Mouse (Mus musculus) ES-Bruce4 (cell line): Measurements from ENCODE around the gene Fndc3b. TPM values are rescaled to one million over a fixed set of nuclear protein-coding genes. Genes with fewer than 3 reads are reported as not detected.

Experiments used
- H3K27ac ChIP-seq: 2 replicates; pipeline ENCODE4 v1.5.1; 2012; ENCODE audit warnings: low read length, inconsistent platforms; ENCODE audit not compliant: insufficient read depth
- H3K27me3 ChIP-seq: 2 replicates; pipeline ENCODE4 v1.6.1; 2012; ENCODE audit warnings: mild to moderate bottlenecking, low read length, inconsistent platforms; ENCODE audit not compliant: control insufficient read depth, poor library complexity, insufficient read depth, severe bottlenecking
- H3K36me3 ChIP-seq: 2 replicates; pipeline ENCODE4 v1.6.1; 2012; ENCODE audit warnings: inconsistent platforms, mild to moderate bottlenecking, low read length, moderate library complexity; ENCODE audit not compliant: control insufficient read depth, poor library complexity, insufficient read depth, severe bottlenecking
- H3K4me1 ChIP-seq: one replicate; pipeline ENCODE4 v1.8.1; 2011; ENCODE audit warnings: low read length; ENCODE audit not compliant: control insufficient read depth, insufficient read depth
- H3K4me3 ChIP-seq: 2 replicates; pipeline ENCODE4 v1.5.1; 2011; ENCODE audit warnings: low read depth, mild to moderate bottlenecking, low read length
- H3K9ac ChIP-seq: 2 replicates; pipeline ENCODE4 v1.6.1; 2012; ENCODE audit warnings: low read depth, mild to moderate bottlenecking, inconsistent platforms; ENCODE audit not compliant: poor library complexity, severe bottlenecking
- H3K9me3 ChIP-seq: replicated peaks from 2 replicates; pipeline ENCODE4 v1.6.1; 2012; ENCODE audit warnings: mild to moderate bottlenecking, low read length, inconsistent platforms; ENCODE audit not compliant: control insufficient read depth, poor library complexity, insufficient read depth, severe bottlenecking
- CTCF ChIP-seq: IDR thresholded peaks from one replicate; pipeline ENCODE4 v1.8.1; 2011; ENCODE audit warnings: low read depth, low read length
- EP300 ChIP-seq: IDR thresholded peaks from 2 replicates; pipeline ENCODE4 v1.6.1; 2011; ENCODE audit warnings: low read depth, low read length; ENCODE audit not compliant: insufficient read depth
- POLR2A ChIP-seq: IDR thresholded peaks from one replicate; pipeline ENCODE4 v1.8.1; 2011; ENCODE audit warnings: low read length; ENCODE audit not compliant: insufficient read depth
- polyA plus RNA-seq: library from polyadenylated mRNA; stranded (reverse); fragments of >200 nt; gene quantifications from 2 replicates; pipeline ENCODE4 v1.2.4, GENCODE M21; 2011; ENCODE audit warnings: low read depth; ENCODE audit not compliant: missing spikeins, insufficient read depth, insufficient read length

Fndc3b gene
- polyA plus RNA-seq, 1 experiment, result 36.7 TPM

DNA sequence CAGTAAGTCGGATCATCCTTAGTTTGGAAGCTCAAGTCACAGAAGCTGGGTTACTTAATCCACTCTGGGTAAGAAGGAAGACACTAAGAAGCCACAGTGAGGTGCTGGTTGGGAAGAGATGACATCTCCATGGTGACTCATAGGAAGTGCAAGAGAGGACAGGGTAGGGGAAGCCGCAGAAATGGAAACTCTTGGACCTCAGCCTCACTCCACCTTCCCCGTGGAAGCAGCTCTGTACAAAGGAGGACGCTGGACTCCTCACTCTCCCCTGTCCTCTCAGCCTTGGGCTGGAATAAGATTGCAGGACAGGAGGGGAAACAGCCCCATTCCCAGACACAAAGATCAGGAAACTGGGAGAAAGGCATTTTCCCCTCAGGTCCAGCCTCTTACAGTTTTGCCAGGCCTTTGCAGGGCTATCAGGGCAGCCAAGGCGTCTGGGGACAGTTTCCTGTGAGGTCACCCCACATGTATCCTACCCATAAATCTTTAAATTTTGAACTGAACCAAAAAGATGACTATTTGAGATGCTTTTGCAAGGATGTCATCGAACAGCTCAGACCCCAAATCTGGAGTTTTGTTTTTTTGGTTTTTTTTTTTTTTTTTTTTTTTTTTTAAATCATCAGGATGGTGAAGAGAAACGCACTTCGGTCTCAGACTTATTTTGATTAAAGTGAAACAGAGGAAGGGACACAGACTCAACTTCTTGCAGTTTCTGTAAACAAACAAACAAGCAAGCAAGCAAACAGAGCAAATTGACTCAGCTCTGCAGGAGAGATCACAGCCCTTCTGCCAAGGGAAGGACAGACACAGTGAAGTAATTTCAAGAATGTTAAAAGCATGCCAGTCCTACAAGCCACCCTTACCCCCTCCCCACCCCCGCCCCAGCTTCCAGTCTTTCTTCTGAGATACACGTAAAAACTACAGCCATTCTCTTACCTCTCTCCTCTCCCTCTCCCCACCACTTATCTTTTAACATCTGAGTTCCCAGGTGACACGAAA lies 126.2 kb downstream of the Fndc3b start:
- Histone ChIP-seq H3K4me1 (no peaks in the 10 kb centered on the region), H3K27ac (no peak overlapping the region), H3K4me3 (no peak overlapping the region), H3K27me3 (no peaks in the 10 kb centered on the region), H3K36me3 (no peaks in the 10 kb centered on the region), H3K9me3 (no peaks in the 10 kb centered on the region), H3K9ac (no peak overlapping the region)
- no peak for TF ChIP-seq EP300
- TF ChIP-seq POLR2A, result no peak
- no peak for TF ChIP-seq CTCF

DNA sequence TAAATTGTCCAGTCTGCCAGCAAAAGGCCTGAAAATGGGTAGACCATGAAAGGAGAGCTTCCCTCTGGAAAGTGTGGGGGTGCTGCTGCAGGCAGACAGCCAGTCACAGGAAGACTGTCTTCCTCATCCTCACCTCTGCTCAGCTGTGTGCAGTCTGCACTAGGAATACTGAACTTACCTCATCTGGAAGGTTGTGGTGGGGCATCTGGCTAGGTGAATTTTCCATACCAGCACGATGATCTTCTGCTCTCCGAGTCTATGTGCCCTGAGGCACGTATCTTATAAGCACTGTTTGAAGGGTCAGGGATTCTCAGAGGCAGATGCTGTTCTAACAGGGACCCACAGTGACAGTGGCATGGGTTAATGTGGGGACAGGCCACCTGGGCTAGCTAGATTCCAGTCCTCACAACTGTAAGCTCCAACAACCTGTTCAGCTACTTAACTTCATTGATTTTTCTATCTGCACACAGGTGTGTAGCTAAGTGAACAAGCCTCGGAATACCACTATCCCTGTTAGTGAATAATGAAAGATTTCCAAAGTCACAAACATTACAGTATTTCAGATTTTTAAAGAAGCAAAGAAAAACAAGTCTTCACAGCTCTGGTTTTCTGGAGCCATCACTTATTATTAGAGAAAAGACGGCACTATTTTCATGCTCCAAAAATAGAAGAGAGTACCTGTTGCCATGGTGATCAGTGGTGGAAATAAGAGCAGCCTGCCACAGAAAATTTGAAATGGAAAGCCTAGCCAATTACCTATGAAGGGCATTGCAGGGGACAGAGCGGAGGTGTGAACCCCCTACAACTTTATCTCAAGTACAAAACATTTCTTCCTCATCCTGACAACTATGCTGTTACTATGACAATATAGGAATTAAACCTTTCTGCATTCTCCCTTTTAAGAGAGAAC lies 128.9 kb downstream of the Fndc3b start:
- H3K27me3 ChIP-seq, result no peaks in the 10 kb centered on the region
- TF ChIP-seq EP300 (no peak), CTCF (no peak)
- H3K36me3 ChIP-seq, result no peaks in the 10 kb centered on the region
- no peak overlapping the region for H3K9ac ChIP-seq
- H3K4me1 ChIP-seq, result no peaks in the 10 kb centered on the region
- H3K4me3 ChIP-seq, result no peak overlapping the region
- no peak overlapping the region for H3K27ac ChIP-seq
- H3K9me3 ChIP-seq, result no peaks in the 10 kb centered on the region

DNA sequence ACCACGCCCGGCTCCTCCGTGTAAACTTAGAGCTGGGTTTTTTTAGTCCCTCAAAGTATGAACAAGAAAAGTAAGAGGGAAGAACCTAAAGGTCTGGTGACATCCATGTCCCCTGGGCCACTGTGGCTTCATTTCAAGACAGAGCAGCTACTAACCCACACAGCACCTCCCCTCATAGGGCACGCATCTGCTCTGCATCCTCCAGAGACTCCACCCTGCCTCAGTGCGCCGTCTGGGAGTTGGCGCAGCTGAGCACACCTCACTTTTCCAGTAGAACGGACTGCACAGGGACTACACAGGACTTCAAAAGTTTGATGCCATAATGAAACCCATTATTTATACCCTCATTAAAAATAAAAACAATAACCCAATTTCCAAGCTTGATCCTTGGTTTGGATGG lies 130.2 kb downstream of the Fndc3b start:
- H3K4me3 ChIP-seq, result no peak overlapping the region
- no peaks in the 10 kb centered on the region for H3K36me3 ChIP-seq
- no peak overlapping the region for H3K27ac ChIP-seq
- no peaks in the 10 kb centered on the region for H3K27me3 ChIP-seq
- no peaks in the 10 kb centered on the region for H3K9me3 ChIP-seq
- no peaks in the 10 kb centered on the region for H3K4me1 ChIP-seq
- H3K9ac ChIP-seq, result no peak overlapping the region
- TF ChIP-seq EP300, result no peak
- TF ChIP-seq POLR2A, result no peak
- TF ChIP-seq CTCF, result no peak

DNA sequence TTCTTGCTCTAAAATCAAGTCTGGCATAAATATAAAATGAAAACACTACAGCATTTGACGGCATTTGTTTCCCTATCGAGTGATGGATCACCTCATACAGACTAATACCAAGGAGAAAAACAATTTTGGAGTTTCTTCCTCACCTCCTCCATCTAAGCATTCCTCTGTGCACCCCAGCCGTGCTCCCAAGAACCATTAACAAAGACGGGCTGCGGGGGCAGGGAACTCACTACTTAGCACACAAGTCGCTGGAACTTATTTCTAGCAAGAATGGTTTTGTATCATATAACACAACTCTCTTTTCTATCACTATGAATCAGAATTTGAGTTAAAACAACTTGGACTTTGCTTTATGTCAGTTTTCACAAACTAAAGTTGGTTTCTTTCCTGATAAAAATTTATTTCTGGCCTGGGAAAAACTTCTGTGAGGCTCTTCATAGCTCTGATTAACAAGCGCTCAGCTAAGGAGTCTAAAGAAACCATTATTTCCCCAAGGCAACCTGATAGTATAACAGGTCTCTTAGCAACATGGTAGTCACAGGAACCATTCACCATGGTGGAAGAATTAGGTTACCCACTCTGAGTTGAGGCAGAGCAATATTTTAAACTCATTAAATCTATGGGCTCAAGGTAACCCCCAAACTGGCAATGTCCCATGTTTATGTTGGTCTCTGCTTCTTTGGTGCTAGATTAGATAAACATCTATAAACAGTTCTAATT lies 131.1 kb downstream of the Fndc3b start:
- Histone ChIP-seq H3K36me3 (no peaks in the 10 kb centered on the region), H3K27ac (no peak overlapping the region), H3K4me1 (no peaks in the 10 kb centered on the region), H3K9ac (no peak overlapping the region), H3K9me3 (no peaks in the 10 kb centered on the region), H3K4me3 (no peak overlapping the region), H3K27me3 (no peaks in the 10 kb centered on the region)
- TF ChIP-seq POLR2A, result no peak
- TF ChIP-seq CTCF, result no peak
- no peak for TF ChIP-seq EP300

DNA sequence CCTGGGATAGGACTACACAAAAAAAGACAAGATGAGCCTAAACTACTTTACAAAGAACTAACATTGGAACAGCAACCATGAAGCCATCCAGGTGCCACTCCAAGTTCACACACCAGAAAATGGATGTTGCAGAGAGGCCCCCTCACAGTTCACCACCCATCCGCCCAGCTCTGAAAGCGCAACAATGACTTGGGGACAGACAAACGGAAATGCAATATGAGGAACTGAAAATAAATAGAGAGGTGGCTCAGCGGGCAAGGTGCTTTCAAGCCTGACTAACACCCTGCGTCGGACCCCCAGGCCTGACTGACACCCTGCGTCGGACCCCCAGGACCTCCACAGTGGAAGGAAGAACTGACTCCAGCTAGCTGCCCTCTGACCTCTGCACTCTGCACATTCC lies 131.9 kb downstream of the Fndc3b start:
- Histone ChIP-seq H3K4me3 (no peak overlapping the region), H3K27me3 (no peaks in the 10 kb centered on the region), H3K9me3 (no peaks in the 10 kb centered on the region), H3K36me3 (no peaks in the 10 kb centered on the region), H3K27ac (no peak overlapping the region), H3K9ac (no peak overlapping the region), H3K4me1 (no peaks in the 10 kb centered on the region)
- no peak for TF ChIP-seq EP300
- TF ChIP-seq CTCF, result no peak
- TF ChIP-seq POLR2A, result no peak
